Mouse (Mus musculus) adrenal gland, adult 2 months (tissue): ENCODE measurements at regions not wholly inside any gene's neighbourhood (a gene's known extent, or its start where the extent isn't known, plus 50 kb on each side); places are given as distances from the start of the nearest gene placed in this dataset.
A peak's percentile ranks its signal among the peaks of the same experiment; 100 is the strongest.

ENCODE experiments used
- DNase-seq: peaks from one replicate; pipeline ENCODE4 v3.0.0; 2021

DNA sequence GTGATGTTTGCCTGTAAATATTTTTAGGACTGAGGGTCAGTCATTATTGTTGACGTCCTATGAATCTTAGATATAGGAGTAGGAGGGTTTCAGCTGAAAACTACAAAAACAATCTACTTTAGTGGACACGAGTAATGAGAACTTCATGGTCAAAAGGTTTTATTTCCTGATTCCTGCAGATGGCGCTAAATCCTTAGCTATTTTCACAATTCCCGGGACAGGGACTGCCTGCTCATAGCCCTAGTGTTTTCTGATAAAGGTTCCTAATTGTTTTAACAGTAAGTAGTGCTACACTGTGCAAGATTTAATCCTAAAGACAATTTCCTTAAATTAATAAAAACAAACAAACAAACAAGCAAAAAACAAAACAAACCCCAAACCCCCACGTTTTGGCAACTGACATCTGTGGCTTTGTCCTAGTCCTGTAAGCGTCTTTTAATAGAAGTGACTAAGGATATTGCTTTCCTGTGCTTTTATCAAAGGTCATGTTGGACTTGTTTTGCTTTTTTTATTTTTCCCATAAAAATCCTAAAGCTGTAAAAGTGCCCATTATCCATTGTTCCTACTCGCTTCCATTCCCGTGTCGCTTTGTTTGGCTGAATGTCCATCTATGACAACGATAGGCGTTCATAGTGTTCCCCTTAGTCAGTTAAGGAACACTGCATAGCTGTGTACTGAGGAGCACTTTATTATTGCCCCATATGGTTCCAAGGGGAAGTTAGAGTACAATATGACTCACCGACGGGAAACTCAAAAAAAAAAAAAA, 53.5 kb upstream of the Akr1e1 start:
- peak; percentile 39 for DNase-seq
